17 mouse cellular contexts compared by ENCODE assay signal in genomic region chr11:19993753-19994152, GRCm38 (mm10).
DNase-seq lines count a peak whose midpoint lies in the region; ATAC-seq lines count a peak whose summit lies in the region.
"Had no signal": no experiment of that assay in that cellular context is flagged by ENCODE, and none has a peak within 500 bp of the region (broad histone marks: within the 10 kb centered on the region; RNA-seq: fewer than 3 reads in every experiment).

No protein-coding gene starts in this region.

- intact Hi-C loops in heart, postnatal 14 days (cut with DNase I): no loop called here

- H3K27me3 ChIP-seq in heart, embryonic 10.5 days (ENCODE audit: insufficient read depth, poor library complexity, severe bottlenecking): no peaks in the 10 kb centered on the region
- no peaks in the 10 kb centered on the region for H3K27me3 ChIP-seq in liver, embryonic 13.5 days
- H3K27me3 ChIP-seq: embryonic facial prominence, embryonic 12.5 days; hindbrain, embryonic 13.5 days; midbrain, embryonic 12.5 days; neural tube, embryonic 12.5 days; stomach, embryonic 15.5 days had no signal

- WGBS in heart, embryonic 10.5 days: 15% methylated on average over 1 of the region's 1 CpGs
- 0% methylated on average over 1 of the region's 1 CpGs for WGBS in liver, embryonic 13.5 days (ENCODE audit: insufficient replicate concordance)

- H3K4me2 ChIP-seq in liver, embryonic 13.5 days: 0 out of 2 replicates have a peak overlapping the region, but pooled peaks have one; percentile 23
- H3K4me2 ChIP-seq: embryonic facial prominence, embryonic 12.5 days; hindbrain, embryonic 13.5 days; lung, embryonic 14.5 days; midbrain, embryonic 12.5 days; neural tube, embryonic 12.5 days; stomach, embryonic 15.5 days had no signal

- no peaks in the 10 kb centered on the region for H3K9me3 ChIP-seq in heart, embryonic 10.5 days
- no peaks in the 10 kb centered on the region for H3K9me3 ChIP-seq in liver, embryonic 13.5 days (replicated peaks)
- H3K9me3 ChIP-seq: embryonic facial prominence, embryonic 12.5 days; hindbrain, embryonic 13.5 days; midbrain, embryonic 12.5 days; neural tube, embryonic 12.5 days; stomach, embryonic 15.5 days had no signal

- H3K9ac ChIP-seq in liver, embryonic 13.5 days: no peak overlapping the region
- H3K9ac ChIP-seq: embryonic facial prominence, embryonic 12.5 days; hindbrain, embryonic 13.5 days; lung, embryonic 14.5 days; midbrain, embryonic 12.5 days; neural tube, embryonic 12.5 days; stomach, embryonic 15.5 days had no signal

- 0 out of 2 replicates have a peak, but pooled peaks cover 4% of the 10 kb centered on the region for H3K36me3 ChIP-seq in heart, embryonic 10.5 days
- H3K36me3 ChIP-seq in liver, embryonic 13.5 days: peaks cover 4% of the 10 kb centered on the region; the same call in 1 of the 2 replicates
- H3K36me3 ChIP-seq: stomach, embryonic 15.5 days had no signal

- peak; percentile 55; the same call in 1 of the 2 replicates for ATAC-seq in erythroblast, adult 5-6 weeks (replicated peaks; ENCODE audit: low FRiP score, poor library complexity, severe bottlenecking)
- ATAC-seq in liver, embryonic 13.5 days (ENCODE audit: low read depth): peak; percentile 84

- H3K4me3 ChIP-seq in heart, embryonic 10.5 days: no peak overlapping the region
- H3K4me3 ChIP-seq in liver, embryonic 13.5 days (replicated peaks): no peak overlapping the region
- H3K4me3 ChIP-seq: embryonic facial prominence, embryonic 12.5 days; hindbrain, embryonic 13.5 days; midbrain, embryonic 12.5 days; neural tube, embryonic 12.5 days; stomach, embryonic 15.5 days had no signal

- peaks cover 61% of the 10 kb centered on the region for H3K4me1 ChIP-seq in heart, embryonic 10.5 days
- H3K4me1 ChIP-seq in liver, embryonic 13.5 days (replicated peaks): peaks cover 83% of the 10 kb centered on the region
- H3K4me1 ChIP-seq: midbrain, embryonic 12.5 days had no signal

- 0 out of 2 replicates have a peak overlapping the region, but pooled peaks have one; percentile 7 for H3K27ac ChIP-seq in heart, embryonic 10.5 days
- H3K27ac ChIP-seq in liver, embryonic 13.5 days: peak overlapping the region; percentile 69
- H3K27ac ChIP-seq: embryonic facial prominence, embryonic 12.5 days; hindbrain, embryonic 13.5 days; midbrain, embryonic 12.5 days; neural tube, embryonic 12.5 days had no signal

- DNase-seq in heart, embryonic 10.5 days (ENCODE audit: low spot score): no peak
- no peak for DNase-seq in heart, postnatal 14 days
- DNase-seq in CD4-positive helper T cell, adult 2 months (ENCODE audit: low read depth, low spot score): peak; percentile 40
- DNase-seq in liver, embryonic 13.5 days: peak; percentile 17
- no peak for DNase-seq in left cerebral cortex, adult 8-10 months (ENCODE audit: low spot score in 2 of 2)
- DNase-seq in ovary, adult 18-20 months (ENCODE audit: low spot score): no peak
- no peak for DNase-seq in layer of hippocampus, adult 8-10 months (ENCODE audit: low spot score in 2 of 2)
- DNase-seq: adrenal gland, postnatal 25 days; cerebellum, adult 9-11 months; lung, embryonic 14.5 days; right cerebral cortex, postnatal 14 days had no signal

Comparison
In these comparisons a context has a peak if more than half of its experiments do, and no peak if none do; other contexts are left out.
1. DNase-seq: peak in CD4-positive helper T cell, adult 2 months (single experiment) and liver, embryonic 13.5 days (single experiment); none in heart, embryonic 10.5 days (single experiment), heart, postnatal 14 days (0 of 2), left cerebral cortex, adult 8-10 months (0 of 2), ovary, adult 18-20 months (single experiment) and layer of hippocampus, adult 8-10 months (0 of 2).